Mouse (Mus musculus) kidney, adult 11 months (tissue): Measurements from ENCODE around the gene Gm36210.

Experiments used
- DNase-seq: peaks from one replicate; pipeline ENCODE4 v3.0.0; 2022

Gm36210 gene

DNA sequence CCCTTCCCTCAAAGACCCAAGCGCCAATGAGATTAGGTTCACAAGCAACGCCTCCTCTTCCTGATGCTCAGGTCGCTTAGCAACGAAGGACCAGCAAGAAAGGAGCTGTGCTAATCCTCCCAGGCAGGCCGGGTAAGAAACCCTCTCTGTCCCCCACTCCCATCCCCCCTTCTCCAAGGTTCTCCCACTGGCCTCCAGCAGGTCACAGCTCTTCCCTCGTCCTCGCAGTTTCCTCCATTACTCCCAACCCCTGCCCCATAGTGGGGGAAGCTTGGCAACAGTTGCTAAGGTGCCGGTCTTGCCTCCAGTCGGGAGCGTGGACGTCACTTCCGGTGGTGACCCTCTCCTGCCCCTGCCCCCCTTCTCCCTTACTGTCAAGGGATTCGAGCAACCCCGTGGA lies 16.2 kb upstream of the Gm36210 start:
- DNase-seq: peak; percentile 72

DNA sequence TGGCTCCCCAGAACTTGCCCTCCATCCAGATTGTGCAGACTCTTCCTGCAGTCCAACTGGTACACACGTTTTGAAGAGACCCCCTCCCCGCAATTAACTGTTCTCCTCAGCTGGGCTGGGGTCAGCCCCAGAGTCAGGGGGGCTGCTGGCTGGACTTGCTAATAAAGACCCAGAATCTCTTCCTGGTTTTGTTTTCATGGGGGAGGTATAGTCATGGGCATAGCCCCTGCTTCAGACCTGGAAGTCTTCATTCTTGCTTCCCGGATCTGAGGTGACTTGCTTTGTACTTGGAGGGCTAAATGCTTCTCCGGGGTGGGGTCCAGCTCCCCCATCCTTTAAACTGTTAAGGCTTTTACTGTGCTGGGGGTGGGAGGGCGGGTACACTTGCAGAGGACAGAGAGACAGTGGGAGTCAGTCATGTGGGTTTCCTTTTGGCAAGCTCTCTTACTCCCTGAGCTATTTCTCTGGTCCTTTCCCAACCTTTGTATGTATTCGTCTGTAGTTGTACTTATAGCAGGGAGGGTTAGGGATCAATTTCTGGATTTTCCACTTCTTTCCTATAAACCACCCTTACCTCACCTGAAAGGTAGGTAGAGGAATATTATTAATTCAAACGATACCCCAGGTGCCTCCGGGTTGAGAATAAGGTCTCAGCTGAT lies 15.6 kb upstream of the Gm36210 start, which contains the start of gene Nat14:
TSS of gene Nat14 (plus strand) at position 205 of the 659 bp plus-strand sequence.
- no peak for DNase-seq

DNA sequence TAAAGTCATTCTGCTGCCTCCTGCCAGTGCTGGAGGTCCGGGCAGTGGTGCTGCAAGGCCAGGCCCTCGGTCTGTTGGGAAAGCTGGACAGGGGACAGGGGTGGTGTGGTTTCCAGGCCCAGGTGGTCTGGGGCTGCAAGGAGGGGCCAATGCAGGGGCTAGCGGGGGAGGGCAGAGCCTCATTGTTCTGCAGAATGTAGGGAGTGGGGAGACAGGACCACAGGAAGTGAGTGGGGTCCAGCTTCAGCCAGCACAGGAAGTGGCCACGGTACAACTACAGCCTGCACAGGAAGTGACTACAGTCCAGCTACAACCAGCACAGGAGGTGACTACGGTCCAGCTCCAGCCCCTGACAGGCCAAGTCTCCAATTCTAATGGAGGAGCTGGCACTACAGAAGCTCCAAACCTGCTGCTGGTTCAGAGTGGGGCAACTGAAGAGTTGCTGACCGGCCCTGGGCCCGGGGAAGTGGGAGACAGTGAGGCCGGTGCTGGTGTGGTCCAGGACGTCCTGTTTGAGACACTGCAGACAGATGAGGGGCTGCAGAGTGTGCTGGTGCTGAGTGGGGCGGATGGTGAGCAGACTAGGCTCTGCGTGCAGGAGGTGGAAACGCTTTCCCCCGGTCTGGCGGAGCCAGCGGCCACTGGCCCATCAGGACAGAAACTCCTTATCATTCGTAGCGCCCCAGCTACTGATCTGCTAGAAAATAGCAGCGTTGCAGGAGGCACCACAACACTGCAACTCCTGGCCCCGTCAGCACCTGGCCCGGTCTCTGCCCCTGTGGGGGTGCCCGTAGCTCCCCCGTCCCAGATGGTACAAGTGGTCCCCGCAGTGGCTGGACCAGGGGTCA lies 14.9 kb upstream of the Gm36210 start:
- DNase-seq: no peak

GRCm38 (mm10) chr7:4920496-4920895 lies 14.2 kb upstream of the Gm36210 start:
- DNase-seq: no peak

DNA sequence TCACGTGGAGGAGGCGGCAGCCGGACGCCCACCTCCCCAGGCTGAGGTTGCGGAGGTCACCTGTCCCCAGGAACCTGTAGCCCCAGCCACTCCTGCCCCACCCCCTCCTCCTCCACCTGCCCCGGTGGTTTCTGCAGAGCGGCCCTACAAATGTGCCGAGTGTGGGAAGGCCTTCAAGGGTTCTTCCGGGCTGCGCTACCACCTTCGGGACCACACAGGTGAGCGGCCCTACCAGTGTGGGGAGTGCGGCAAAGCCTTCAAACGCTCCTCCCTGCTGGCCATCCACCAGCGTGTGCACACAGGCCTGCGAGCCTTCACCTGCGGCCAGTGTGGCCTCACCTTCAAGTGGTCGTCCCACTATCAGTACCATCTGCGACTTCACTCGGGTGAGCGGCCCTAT lies 13.7 kb upstream of the Gm36210 start:
- DNase-seq: no peak

GRCm38 (mm10) chr7:4919096-4919495 lies 12.8 kb upstream of the Gm36210 start:
- DNase-seq: no peak

DNA sequence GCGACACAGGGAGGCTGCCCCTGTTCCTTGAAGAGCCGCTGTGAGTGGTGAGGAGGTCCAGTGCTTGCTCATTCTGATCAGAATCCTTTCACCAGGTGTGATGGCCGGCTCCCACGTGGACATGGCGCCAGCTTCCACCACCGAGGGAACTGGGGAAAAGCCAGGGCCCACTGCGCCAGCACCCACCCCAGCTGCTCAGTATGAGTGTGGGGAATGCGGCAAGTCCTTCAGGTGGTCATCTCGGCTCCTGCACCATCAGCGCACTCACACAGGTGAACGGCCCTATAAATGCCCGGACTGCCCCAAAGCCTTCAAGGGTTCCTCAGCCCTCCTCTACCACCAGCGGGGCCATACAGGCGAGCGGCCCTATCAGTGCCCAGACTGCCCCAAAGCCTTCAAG lies 12.4 kb upstream of the Gm36210 start:
- DNase-seq: no peak

DNA sequence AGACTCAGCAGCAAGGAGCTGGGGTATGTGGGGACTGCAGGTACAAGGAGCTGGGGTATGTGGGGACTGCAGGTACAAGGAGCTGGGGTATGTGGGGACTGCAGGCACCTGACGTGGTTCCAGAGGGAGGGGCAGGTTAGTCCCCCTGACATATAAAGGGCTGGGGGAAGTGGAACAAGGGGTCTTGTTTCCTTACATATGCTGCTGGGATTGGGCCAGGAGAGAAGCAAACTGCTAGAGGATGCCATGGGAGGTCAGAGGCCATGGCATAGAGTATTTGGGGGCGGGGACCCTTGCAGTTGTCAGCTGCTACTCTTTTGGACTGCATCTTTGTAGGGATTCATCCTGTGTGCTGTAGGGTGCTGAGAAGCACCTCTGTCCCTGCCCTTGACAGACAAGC lies 11.2 kb upstream of the Gm36210 start:
- no peak for DNase-seq

DNA sequence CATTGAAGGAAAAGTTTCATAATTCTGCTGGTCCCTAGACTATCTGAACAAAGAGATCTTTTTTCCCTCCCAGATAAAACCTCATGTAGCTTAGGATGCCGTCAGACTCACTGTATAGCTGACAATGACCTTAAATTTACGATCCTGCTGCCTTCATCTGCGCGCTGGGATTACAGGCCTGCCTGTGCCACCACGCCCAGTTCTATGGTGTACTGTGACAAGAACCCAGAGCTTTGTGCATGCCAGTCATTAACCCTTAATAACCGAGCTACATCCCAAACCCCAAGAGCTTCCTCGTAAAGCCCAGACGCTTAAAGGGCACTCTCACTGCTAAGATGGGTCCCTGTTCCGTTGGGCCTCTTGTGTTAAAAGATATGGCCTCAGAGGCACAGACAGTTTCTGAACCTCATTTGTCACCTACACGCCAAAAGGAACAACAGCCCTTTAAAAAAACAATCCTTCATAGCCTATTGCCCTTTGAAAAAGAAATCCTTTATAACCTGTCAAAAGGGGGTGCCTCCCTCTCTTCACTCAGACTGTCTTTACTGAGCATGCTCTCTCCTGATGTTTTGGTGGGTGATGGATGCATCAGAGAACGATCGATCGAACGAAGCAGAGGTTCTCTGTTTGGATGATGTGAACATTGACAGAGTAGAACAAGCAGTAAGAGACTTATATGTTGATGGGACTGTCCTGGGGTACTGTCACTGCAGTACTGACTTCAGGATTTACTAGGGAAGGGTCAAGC lies 9.5 kb upstream of the Gm36210 start:
- no peak for DNase-seq

GRCm38 (mm10) chr7:4915007-4915665 lies 8.8 kb upstream of the Gm36210 start, which contains the start of gene Zfp628:
TSS of gene Zfp628 (plus strand) at chr7:4915217.
- peak; percentile 90 for DNase-seq

- no peak for DNase-seq
Measured at GRCm38 (mm10) chr7:4912248-4912647, 5.9 kb upstream of the Gm36210 start.

- DNase-seq: no peak
Measured at GRCm38 (mm10) chr7:4911561-4911960, 5.2 kb upstream of the Gm36210 start.

- DNase-seq: no peak
Measured at GRCm38 (mm10) chr7:4902404-4902803, 3.9 kb downstream of the Gm36210 start.

DNA sequence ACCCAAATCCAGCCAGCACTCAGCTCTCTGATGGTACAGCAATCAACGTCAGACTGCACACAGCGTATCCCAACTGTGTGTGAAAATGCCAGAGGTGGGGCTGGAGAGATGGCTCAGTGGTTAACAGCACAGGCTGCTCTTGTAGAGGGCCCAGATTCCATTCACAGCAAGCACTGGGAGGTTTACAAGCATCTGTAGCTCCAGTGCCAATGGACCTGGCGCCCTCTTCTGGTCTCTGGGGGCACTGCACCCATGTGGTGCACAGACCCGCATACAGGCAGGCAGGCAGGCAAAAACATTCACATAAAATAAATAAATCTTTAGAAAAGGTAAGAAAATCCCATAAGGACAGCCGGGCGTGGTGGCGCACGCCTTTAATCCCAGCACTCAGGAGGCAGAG lies 5.1 kb downstream of the Gm36210 start:
- no peak for DNase-seq

GRCm38 (mm10) chr7:4900523-4900851 lies 5.8 kb downstream of the Gm36210 start:
- DNase-seq: no peak

- no peak for DNase-seq
Measured at GRCm38 (mm10) chr7:4899649-4900522, 6.4 kb downstream of the Gm36210 start.

GRCm38 (mm10) chr7:4898851-4899648 lies 7.3 kb downstream of the Gm36210 start:
- DNase-seq: no peak

DNA sequence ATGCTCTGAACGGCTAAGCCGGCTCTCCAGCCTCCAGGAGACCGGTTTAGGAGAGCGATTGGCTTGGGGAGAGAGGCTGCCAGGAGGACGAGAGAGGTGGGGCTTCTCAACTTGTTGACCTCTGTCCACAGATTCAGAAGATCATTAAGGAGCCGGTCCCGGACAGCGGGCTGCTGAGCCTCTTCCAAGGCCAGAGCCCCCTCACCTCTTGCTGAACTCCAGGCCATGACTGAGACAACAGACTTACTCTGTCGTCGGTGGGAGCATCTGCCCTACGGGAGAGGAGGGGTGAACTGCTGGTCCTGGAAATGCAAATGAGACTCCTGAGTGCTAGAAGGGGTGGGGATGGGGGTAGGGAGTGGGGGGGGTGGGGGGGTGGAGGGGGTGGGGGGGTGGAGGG lies 11.1 kb downstream of the Gm36210 start:
- DNase-seq: no peak

- no peak for DNase-seq
Measured at GRCm38 (mm10) chr7:4886680-4887079, 19.6 kb downstream of the Gm36210 start.

GRCm38 (mm10) chr7:4879036-4879435 lies 27.3 kb downstream of the Gm36210 start:
- peak; percentile 58 for DNase-seq

GRCm38 (mm10) chr7:4878186-4878585 lies 28.1 kb downstream of the Gm36210 start:
- peak; percentile 50 for DNase-seq
